Mouse (Mus musculus) heart, embryonic 15.5 days (tissue): ENCODE results near the gene Hnf1b. TPM values are rescaled to one million over a fixed set of nuclear protein-coding genes. Genes with fewer than 3 reads are reported as not detected.

Experiments used
- ATAC-seq: fragments of 200-750 bp; cut with Nextera tagmentation; replicated peaks from 2 replicates; pipeline ENCODE4 v1.8.0; 2017; ENCODE audit warnings: low read depth, moderate TSS enrichment; ENCODE audit not compliant: insufficient number of reproducible peaks, insufficient read depth, low FRiP score
- H3K27ac ChIP-seq: fragments of 300-500 bp; sonication (generic); 2 replicates; pipeline ENCODE4 v1.5.1; 2015; ENCODE audit warnings: mild to moderate bottlenecking, inconsistent platforms
- H3K27me3 ChIP-seq: fragments of 300-500 bp; sonication (generic); 2 replicates; pipeline ENCODE4 v1.6.1; 2015; ENCODE audit warnings: inconsistent platforms
- H3K36me3 ChIP-seq: fragments of 300-500 bp; sonication (generic); 2 replicates; pipeline ENCODE4 v1.6.1; 2015; ENCODE audit warnings: mild to moderate bottlenecking, inconsistent platforms
- H3K4me1 ChIP-seq: fragments of 300-500 bp; sonication (generic); replicated peaks from 2 replicates; pipeline ENCODE4 v1.6.1; 2015; ENCODE audit warnings: inconsistent platforms
- H3K4me2 ChIP-seq: fragments of 300-500 bp; sonication (generic); 2 replicates; pipeline ENCODE4 v1.6.1; 2015; ENCODE audit warnings: inconsistent platforms, mild to moderate bottlenecking, moderate library complexity
- H3K4me3 ChIP-seq: fragments of 300-500 bp; sonication (generic); 2 replicates; pipeline ENCODE4 v1.5.1; 2015; ENCODE audit warnings: mild to moderate bottlenecking, inconsistent platforms
- H3K9ac ChIP-seq: fragments of 300-500 bp; sonication (generic); 2 replicates; pipeline ENCODE4 v1.6.1; 2015; ENCODE audit warnings: mild to moderate bottlenecking, inconsistent platforms
- H3K9me3 ChIP-seq: fragments of 300-500 bp; sonication (generic); replicated peaks from 2 replicates; pipeline ENCODE4 v1.6.1; 2016; ENCODE audit warnings: inconsistent platforms
- WGBS: fragments of 180-500 bp; shearing (Covaris S2); methylation state at CpG from one replicate; pipeline ENCODE4 v1.1.7; 2015; ENCODE audit warnings: mixed read lengths; 5-methylcytosine and 5-hydroxymethylcytosine counted together
- polyA plus RNA-seq: library from polyadenylated mRNA; unstranded; fragments of >200 nt; fragmentation: Nextera tagmentation; extraction: Ambion mirVana; gene quantifications from 2 replicates; pipeline ENCODE4 v1.2.1, GENCODE M21; 2015

The Hnf1b gene
- polyA plus RNA-seq, 1 experiment from 2014 or later: 0.40 TPM

DNA sequence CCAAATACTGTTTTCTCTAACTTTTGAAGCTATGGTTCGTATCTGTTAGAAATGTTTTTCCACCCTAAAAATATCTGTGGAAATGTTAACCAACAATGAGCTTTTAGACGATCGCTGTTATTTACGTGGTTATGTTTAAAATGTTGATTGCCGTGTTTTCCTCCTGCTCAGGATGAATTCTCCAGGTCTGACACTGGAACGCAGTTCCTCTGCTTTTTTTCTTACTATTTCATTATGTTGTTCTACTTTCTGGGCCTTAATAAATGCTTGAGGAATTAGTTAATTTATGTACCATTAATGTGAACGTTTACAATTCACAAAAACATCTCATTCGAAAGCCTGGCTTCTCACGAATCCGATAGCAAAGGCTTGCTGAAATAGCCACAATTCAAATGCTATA lies 4.2 kb downstream of the Hnf1b start:
- Histone ChIP-seq H3K9me3 (no peaks in the 10 kb centered on the region), H3K27me3 (peaks cover 94% of the 10 kb centered on the region), H3K27ac (no peak overlapping the region), H3K9ac (no peak overlapping the region), H3K36me3 (no peaks in the 10 kb centered on the region), H3K4me3 (no peak overlapping the region), H3K4me1 (peaks cover 37% of the 10 kb centered on the region), H3K4me2 (no peak overlapping the region)
- WGBS: 10% methylated on average over 10 of the region's 10 CpGs
- ATAC-seq: no peak

- Histone ChIP-seq H3K4me3 (no peak overlapping the region), H3K36me3 (no peaks in the 10 kb centered on the region), H3K27me3 (peaks cover 89% of the 10 kb centered on the region), H3K4me2 (no peak overlapping the region), H3K9ac (no peak overlapping the region), H3K4me1 (peaks cover 36% of the 10 kb centered on the region), H3K9me3 (no peaks in the 10 kb centered on the region), H3K27ac (no peak overlapping the region)
- 6% methylated on average over 2 of the region's 2 CpGs for WGBS
- ATAC-seq: no peak
Measured at GRCm38 (mm10) chr11:83854707-83855106, 4.8 kb downstream of the Hnf1b start.

- Histone ChIP-seq H3K9ac (no peak overlapping the region), H3K27me3 (peaks cover 64% of the 10 kb centered on the region), H3K9me3 (no peaks in the 10 kb centered on the region), H3K4me3 (no peak overlapping the region), H3K4me2 (no peak overlapping the region), H3K27ac (no peak overlapping the region), H3K36me3 (no peaks in the 10 kb centered on the region), H3K4me1 (peaks cover 10% of the 10 kb centered on the region)
- no peak for ATAC-seq
- WGBS: 78% methylated on average over 1 of the region's 1 CpGs
Measured at GRCm38 (mm10) chr11:83857256-83857655, 7.4 kb downstream of the Hnf1b start.

DNA sequence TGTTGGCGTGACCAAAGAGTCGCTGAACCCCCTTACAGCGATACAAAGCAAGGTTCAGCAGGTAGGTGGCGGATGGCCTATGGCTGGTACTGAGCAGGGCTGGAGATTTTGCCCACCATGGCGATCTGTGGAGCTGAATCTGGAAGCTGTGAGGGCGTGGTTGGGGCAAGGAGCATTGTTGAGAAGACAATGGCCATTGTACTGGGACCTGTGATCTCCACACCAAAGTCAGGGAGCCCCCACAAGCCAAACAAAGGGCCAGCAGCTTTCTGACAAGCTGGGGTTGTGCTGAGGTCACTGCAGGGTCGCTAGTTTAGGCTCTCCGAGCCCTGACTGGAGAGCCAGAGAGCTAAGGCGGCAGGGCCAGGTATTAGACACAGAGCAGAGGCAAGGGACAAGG lies 15.4 kb downstream of the Hnf1b start:
- ATAC-seq: no peak
- H3K27ac ChIP-seq: no peak overlapping the region
- no peak overlapping the region for H3K4me3 ChIP-seq
- H3K36me3 ChIP-seq: no peaks in the 10 kb centered on the region
- no peaks in the 10 kb centered on the region for H3K4me1 ChIP-seq
- H3K27me3 ChIP-seq: peaks cover 6% of the 10 kb centered on the region; the same call in 1 of the 2 replicates
- no peaks in the 10 kb centered on the region for H3K9me3 ChIP-seq
- no peak overlapping the region for H3K4me2 ChIP-seq
- 54% methylated on average over 9 of the region's 9 CpGs for WGBS
- H3K9ac ChIP-seq: no peak overlapping the region

- no peak for ATAC-seq
- WGBS: 38% methylated on average over 3 of the region's 3 CpGs
- H3K4me2 ChIP-seq: no peak overlapping the region
- H3K27ac ChIP-seq: no peak overlapping the region
- H3K4me3 ChIP-seq: no peak overlapping the region
- no peaks in the 10 kb centered on the region for H3K9me3 ChIP-seq
- no peaks in the 10 kb centered on the region for H3K4me1 ChIP-seq
- no peak overlapping the region for H3K9ac ChIP-seq
- H3K27me3 ChIP-seq: peaks cover 6% of the 10 kb centered on the region; the same call in 1 of the 2 replicates
- no peaks in the 10 kb centered on the region for H3K36me3 ChIP-seq
Measured at GRCm38 (mm10) chr11:83867571-83867970, 17.7 kb downstream of the Hnf1b start.

- Histone ChIP-seq H3K4me2 (no peak overlapping the region), H3K4me3 (no peak overlapping the region), H3K27ac (no peak overlapping the region), H3K9ac (no peak overlapping the region), H3K36me3 (no peaks in the 10 kb centered on the region), H3K4me1 (no peaks in the 10 kb centered on the region), H3K27me3 (peaks cover 4% of the 10 kb centered on the region; the same call in 1 of the 2 replicates), H3K9me3 (no peaks in the 10 kb centered on the region)
- WGBS: 37% methylated on average over 1 of the region's 1 CpGs
- no peak for ATAC-seq
Measured at GRCm38 (mm10) chr11:83869147-83869546, 19.3 kb downstream of the Hnf1b start.

DNA sequence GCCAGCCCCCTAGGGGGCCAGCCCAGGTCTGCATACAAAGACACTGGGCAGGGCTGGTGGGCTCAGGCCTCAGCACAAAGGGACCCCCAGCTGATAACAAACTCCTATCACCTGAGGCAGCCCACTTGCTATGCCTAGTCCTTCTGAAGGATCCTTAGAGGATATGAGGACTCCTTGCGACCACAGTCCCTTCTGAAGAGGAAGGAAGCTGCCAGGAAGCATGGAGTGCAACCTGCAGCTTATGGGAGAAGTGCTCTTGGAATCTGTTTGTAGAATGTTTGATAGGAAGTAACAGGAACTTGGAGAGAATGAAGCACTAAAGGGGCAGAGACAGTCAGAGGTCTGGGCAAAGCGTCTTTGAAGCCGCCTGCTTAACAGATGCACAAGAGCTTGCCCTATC lies 19.8 kb downstream of the Hnf1b start:
- no peaks in the 10 kb centered on the region for H3K4me1 ChIP-seq
- H3K27me3 ChIP-seq: no peaks in the 10 kb centered on the region
- WGBS: 45% methylated on average over 3 of the region's 3 CpGs
- H3K36me3 ChIP-seq: no peaks in the 10 kb centered on the region
- H3K4me2 ChIP-seq: no peak overlapping the region
- no peak for ATAC-seq
- no peak overlapping the region for H3K27ac ChIP-seq
- H3K9ac ChIP-seq: no peak overlapping the region
- no peaks in the 10 kb centered on the region for H3K9me3 ChIP-seq
- no peak overlapping the region for H3K4me3 ChIP-seq

- H3K36me3 ChIP-seq: no peaks in the 10 kb centered on the region
- H3K4me3 ChIP-seq: no peak overlapping the region
- no peak overlapping the region for H3K9ac ChIP-seq
- H3K9me3 ChIP-seq: no peaks in the 10 kb centered on the region
- ATAC-seq: no peak
- H3K4me1 ChIP-seq: 0 out of 2 replicates have a peak, but pooled peaks cover 4% of the 10 kb centered on the region
- no peak overlapping the region for H3K27ac ChIP-seq
- no peaks in the 10 kb centered on the region for H3K27me3 ChIP-seq
- H3K4me2 ChIP-seq: no peak overlapping the region
- WGBS: 68% methylated on average over 9 of the region's 9 CpGs
Measured at GRCm38 (mm10) chr11:83871780-83872554, 22.1 kb downstream of the Hnf1b start.

- no peak overlapping the region for H3K9ac ChIP-seq
- peaks cover 17% of the 10 kb centered on the region for H3K4me1 ChIP-seq
- H3K27me3 ChIP-seq: no peaks in the 10 kb centered on the region
- no peak for ATAC-seq
- H3K4me2 ChIP-seq: no peak overlapping the region
- H3K36me3 ChIP-seq: no peaks in the 10 kb centered on the region
- no peak overlapping the region for H3K27ac ChIP-seq
- no peak overlapping the region for H3K4me3 ChIP-seq
- 68% methylated on average over 9 of the region's 9 CpGs for WGBS
- no peaks in the 10 kb centered on the region for H3K9me3 ChIP-seq
Measured at GRCm38 (mm10) chr11:83873509-83873908, 23.6 kb downstream of the Hnf1b start.

GRCm38 (mm10) chr11:83876630-83877029 lies 26.8 kb downstream of the Hnf1b start:
- Histone ChIP-seq H3K9me3 (no peaks in the 10 kb centered on the region), H3K4me1 (peaks cover 21% of the 10 kb centered on the region), H3K27ac (no peak overlapping the region), H3K4me2 (no peak overlapping the region), H3K9ac (no peak overlapping the region), H3K27me3 (no peaks in the 10 kb centered on the region), H3K36me3 (no peaks in the 10 kb centered on the region), H3K4me3 (no peak overlapping the region)
- WGBS: 81% methylated on average over 7 of the region's 7 CpGs
- no peak for ATAC-seq

DNA sequence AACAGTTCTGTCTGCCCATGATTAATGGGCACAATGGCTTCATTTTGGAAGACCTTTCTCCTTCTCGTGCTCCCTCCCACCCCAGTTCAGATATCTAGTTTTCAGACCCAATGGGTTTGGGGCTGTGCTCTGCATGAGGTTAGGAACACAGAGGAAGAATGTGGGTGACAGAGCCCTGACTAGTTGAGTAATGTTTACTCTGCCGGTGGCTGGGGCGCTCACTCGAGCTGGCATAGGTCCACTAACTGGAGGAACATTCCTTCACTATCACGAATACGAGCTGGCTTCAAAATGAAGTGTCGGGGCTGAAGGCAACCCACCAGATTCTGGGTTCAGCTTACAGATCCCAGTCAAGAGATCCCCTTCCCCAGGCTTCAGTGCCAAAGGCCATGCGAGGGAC lies 27.9 kb downstream of the Hnf1b start:
- H3K4me3 ChIP-seq: no peak overlapping the region
- H3K27me3 ChIP-seq: no peaks in the 10 kb centered on the region
- peak; percentile 62; the same call in 1 of the 2 replicates for ATAC-seq
- 22% methylated on average over 8 of the region's 8 CpGs for WGBS
- peak overlapping the region; percentile 36; the same call in 1 of the 2 replicates for H3K27ac ChIP-seq
- peaks cover 23% of the 10 kb centered on the region for H3K4me1 ChIP-seq
- peak overlapping the region; percentile 22 for H3K4me2 ChIP-seq
- no peak overlapping the region for H3K9ac ChIP-seq
- no peaks in the 10 kb centered on the region for H3K36me3 ChIP-seq
- no peaks in the 10 kb centered on the region for H3K9me3 ChIP-seq

GRCm38 (mm10) chr11:83878417-83878952 lies 28.6 kb downstream of the Hnf1b start:
- H3K9ac ChIP-seq: no peak overlapping the region
- H3K27ac ChIP-seq: no peak overlapping the region
- H3K9me3 ChIP-seq: no peaks in the 10 kb centered on the region
- peaks cover 23% of the 10 kb centered on the region for H3K4me1 ChIP-seq
- no peak overlapping the region for H3K4me2 ChIP-seq
- no peak for ATAC-seq
- H3K4me3 ChIP-seq: no peak overlapping the region
- H3K36me3 ChIP-seq: no peaks in the 10 kb centered on the region
- 63% methylated on average over 4 of the region's 4 CpGs for WGBS
- H3K27me3 ChIP-seq: no peaks in the 10 kb centered on the region
